ENCODE assay signal across 9 mouse cellular contexts in genomic region chr8:123884721-123885565, GRCm38 (mm10). TPM values are rescaled to one million over a fixed set of nuclear protein-coding genes. Genes with fewer than 3 reads are reported as not detected.
DNase-seq lines count a peak whose midpoint lies in the region; ATAC-seq lines count a peak whose summit lies in the region.
"Had no signal": no experiment of that assay in that cellular context is flagged by ENCODE, and none has a peak within 500 bp of the region (broad histone marks: within the 10 kb centered on the region; RNA-seq: fewer than 3 reads in every experiment).

No protein-coding gene starts in this region.

- H3K9ac ChIP-seq in limb, embryonic 13.5 days = no peak overlapping the region
- H3K9ac ChIP-seq: liver, embryonic 15.5 days had no signal

- 9% methylated on average over 14 of the region's 14 CpGs for WGBS in hindbrain, embryonic 10.5 days
- 3% methylated on average over 13 of the region's 14 CpGs for WGBS in limb, embryonic 13.5 days

- H3K4me3 ChIP-seq in hindbrain, embryonic 10.5 days = peak overlapping the region; percentile 21; the same call in 1 of the 2 replicates
- H3K4me3 ChIP-seq in limb, embryonic 13.5 days = no peak overlapping the region
- H3K4me3 ChIP-seq: liver, embryonic 15.5 days had no signal

- H3K27ac ChIP-seq in hindbrain, embryonic 10.5 days = peak overlapping the region; percentile 45; the same call in 1 of the 2 replicates
- H3K27ac ChIP-seq in limb, embryonic 13.5 days = 0 out of 2 replicates have a peak overlapping the region, but pooled peaks have one; percentile 0
- H3K27ac ChIP-seq: liver, embryonic 15.5 days had no signal

- peaks cover 18% of the 10 kb centered on the region for H3K4me1 ChIP-seq in hindbrain, embryonic 10.5 days (replicated peaks)
- peaks cover 12% of the 10 kb centered on the region for H3K4me1 ChIP-seq in limb, embryonic 13.5 days
- H3K4me1 ChIP-seq: liver, embryonic 15.5 days had no signal

- peak; percentile 25 for DNase-seq in heart, postnatal 4 days
- DNase-seq in heart, adult 8-10 months (ENCODE audit: low spot score) = no peak
- peak; percentile 39 to 41 for DNase-seq in cerebellum, postnatal 36 days
- peak; percentile 19 for DNase-seq in hindbrain, embryonic 10.5 days (ENCODE audit: low spot score)
- peak; percentile 79 to 87 for DNase-seq in right cerebral cortex, postnatal 36 days (ENCODE audit: low spot score in 2 of 2)
- no peak for DNase-seq in kidney, adult 9 months

- ATAC-seq in limb, embryonic 13.5 days (ENCODE audit: low FRiP score, low read depth) = peak; percentile 72
- ATAC-seq in CD4-positive, CD25-positive, alpha-beta regulatory T cell, adult 4 months = no peak

- H3K9me3 ChIP-seq in hindbrain, embryonic 10.5 days = no peaks in the 10 kb centered on the region
- H3K9me3 ChIP-seq in limb, embryonic 13.5 days = no peaks in the 10 kb centered on the region
- H3K9me3 ChIP-seq: liver, embryonic 15.5 days had no signal

- peaks cover 38% of the 10 kb centered on the region for H3K27me3 ChIP-seq in hindbrain, embryonic 10.5 days (ENCODE audit: insufficient read depth, poor library complexity, severe bottlenecking)
- peaks cover 49% of the 10 kb centered on the region for H3K27me3 ChIP-seq in limb, embryonic 13.5 days

- H3K36me3 ChIP-seq in hindbrain, embryonic 10.5 days = no peaks in the 10 kb centered on the region
- no peaks in the 10 kb centered on the region for H3K36me3 ChIP-seq in limb, embryonic 13.5 days
- H3K36me3 ChIP-seq: liver, embryonic 15.5 days had no signal

- H3K4me2 ChIP-seq in limb, embryonic 13.5 days (replicated peaks) = peak overlapping the region; percentile 30
- H3K4me2 ChIP-seq: liver, embryonic 15.5 days had no signal

RNA-seq across cellular contexts. Expression of gene Acta1, which starts 9.6 kb away (rescaled TPM):
- 100 to 1,000 TPM; 369 to 594 TPM for total RNA-seq in heart, postnatal 4 days (2021)
- total RNA-seq in heart, adult 8-10 months (2022) = 100 to 1,000 TPM; 223 to 647 (median 436) TPM
- 0.48 and 1.3 TPM in 2 replicates for polyA plus RNA-seq in hindbrain, embryonic 10.5 days (2016; fragmentation: Nextera tagmentation; extraction: Ambion mirVana)
- polyA plus RNA-seq in limb, embryonic 13.5 days (2015; fragmentation: Nextera tagmentation; extraction: Ambion mirVana) = 396 and 411 TPM in 2 replicates
- polyA plus RNA-seq in CD4-positive, CD25-positive, alpha-beta regulatory T cell, adult 4 months (2017; shearing (Covaris generic)) = under 1 TPM in 1 of 2 experiments, not detected in 1; 0.30 TPM

RNA-seq across cellular contexts. Expression of gene Ccsap, which starts 24.9 kb away (rescaled TPM):
- total RNA-seq in heart, postnatal 4 days (2021) = 1 to 10 TPM; 4.6 to 5.4 TPM
- 1 to 10 TPM in 1 of 4 experiments, under 1 TPM in 3; 0.44 to 1.4 (median 0.87) TPM for total RNA-seq in heart, adult 8-10 months (2022)
- polyA plus RNA-seq in hindbrain, embryonic 10.5 days (2016; fragmentation: Nextera tagmentation; extraction: Ambion mirVana) = 7.3 and 8.4 TPM in 2 replicates
- polyA plus RNA-seq in limb, embryonic 13.5 days (2015; fragmentation: Nextera tagmentation; extraction: Ambion mirVana) = 3.1 and 3.6 TPM in 2 replicates
- polyA plus RNA-seq in CD4-positive, CD25-positive, alpha-beta regulatory T cell, adult 4 months (2017; shearing (Covaris generic)) = 1 to 10 TPM; 3.2 to 4.4 TPM

Comparison
In these comparisons a context has a peak if more than half of its experiments do, and no peak if none do; other contexts are left out.
1. DNase-seq: peak in heart, postnatal 4 days (single experiment), cerebellum, postnatal 36 days (2 of 2), hindbrain, embryonic 10.5 days (single experiment) and right cerebral cortex, postnatal 36 days (2 of 2); none in heart, adult 8-10 months (single experiment) and kidney, adult 9 months (single experiment).
2. RNA of gene Acta1, which starts 9.6 kb away (polyA plus RNA-seq): 396 to 411 TPM in limb, embryonic 13.5 days; 0.48 to 1.3 TPM in hindbrain, embryonic 10.5 days and 0.30 TPM in CD4-positive, CD25-positive, alpha-beta regulatory T cell, adult 4 months; every median in the first group is over 100 times any median in the second.